Mouse (Mus musculus): ENCODE measurements at regions not wholly inside any gene's neighbourhood (a gene's known extent, or its start where the extent isn't known, plus 50 kb on each side); places are given as distances from the start of the nearest gene placed in this dataset.

DNA sequence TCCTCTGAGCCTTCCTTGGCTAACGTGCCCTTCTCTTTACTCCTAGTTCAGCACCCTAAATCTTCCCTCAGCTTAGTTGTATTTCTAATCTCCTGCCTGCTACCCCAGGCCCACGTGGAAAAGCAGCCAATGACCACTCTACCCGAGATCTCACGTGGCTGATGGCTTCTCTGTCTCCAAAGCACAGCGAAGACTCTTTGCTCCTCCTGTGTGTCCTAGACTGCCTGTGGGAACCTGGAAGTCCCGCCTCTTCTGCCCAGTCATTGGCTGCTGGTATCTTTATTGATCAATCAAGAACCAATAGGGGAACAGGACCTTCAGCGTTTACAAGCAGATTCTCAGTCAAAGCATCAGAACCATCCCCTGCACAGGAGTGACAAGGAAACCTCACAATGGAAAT is 54.8 kb downstream of the Gm19935 start:
- DNase-seq (ENCODE audit: low spot score in 2 of 2) = no peak

DNA sequence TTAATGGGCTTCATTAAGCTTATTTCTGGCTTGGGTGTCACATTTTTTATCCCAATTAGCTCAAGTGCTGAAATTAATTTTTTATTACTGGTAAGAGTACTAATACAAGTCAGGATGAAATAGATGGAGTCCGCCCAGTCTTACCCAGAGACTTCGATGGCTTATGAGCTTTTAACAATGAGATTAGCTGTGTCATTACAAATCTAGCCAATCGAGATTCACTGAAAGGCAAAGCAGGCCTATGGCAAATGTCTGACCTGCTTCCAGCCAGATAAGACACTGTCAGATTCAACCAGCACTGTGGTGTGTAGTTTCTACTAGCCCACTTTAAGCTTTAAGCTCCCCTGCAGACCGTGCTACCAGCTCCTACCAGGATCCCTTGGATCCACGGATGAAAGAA is 55.2 kb downstream of the Gm19935 start:
- DNase-seq (ENCODE audit: low spot score in 2 of 2) = no peak

DNA sequence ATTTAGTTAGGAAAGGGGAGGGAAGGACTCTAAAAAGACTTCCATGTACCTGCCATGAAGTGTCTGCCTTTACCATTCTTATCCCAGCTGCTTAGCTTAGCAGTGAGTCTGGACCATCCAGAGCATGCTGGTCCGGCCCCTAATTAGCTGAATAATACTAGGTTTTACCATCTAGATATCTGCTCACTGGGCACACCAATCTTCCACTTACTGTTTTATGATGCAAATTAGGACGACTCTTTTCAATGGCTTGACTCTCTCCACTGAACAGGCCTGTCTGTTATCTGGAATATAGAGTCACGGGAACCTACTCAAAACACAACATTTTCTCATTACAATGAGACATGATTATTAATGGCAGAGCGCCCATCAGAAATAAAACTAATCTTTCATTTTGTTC is 55.7 kb downstream of the Gm19935 start:
- no peak for DNase-seq (ENCODE audit: low spot score in 2 of 2)

DNA sequence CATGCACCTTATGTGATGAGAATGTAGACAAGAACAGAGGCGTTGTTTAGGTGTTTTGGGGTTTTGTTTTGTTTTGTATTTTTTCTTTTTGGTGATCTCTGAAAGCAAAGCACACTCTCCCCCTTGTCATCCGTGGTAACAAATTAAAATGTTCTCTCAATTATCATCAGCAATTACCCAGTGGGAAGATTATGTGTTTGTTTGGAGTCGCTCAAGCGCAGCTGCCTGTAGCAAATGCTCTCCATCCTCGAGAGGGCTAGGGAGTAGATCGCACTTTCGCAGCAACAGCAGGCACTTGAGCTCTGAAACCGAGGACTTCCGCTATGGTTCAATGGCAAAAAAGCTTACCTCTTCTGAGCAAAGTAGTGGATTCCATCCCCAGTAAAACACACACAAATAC is 57.7 kb downstream of the Gm19935 start:
- DNase-seq (ENCODE audit: low spot score in 2 of 2) = no peak

DNA sequence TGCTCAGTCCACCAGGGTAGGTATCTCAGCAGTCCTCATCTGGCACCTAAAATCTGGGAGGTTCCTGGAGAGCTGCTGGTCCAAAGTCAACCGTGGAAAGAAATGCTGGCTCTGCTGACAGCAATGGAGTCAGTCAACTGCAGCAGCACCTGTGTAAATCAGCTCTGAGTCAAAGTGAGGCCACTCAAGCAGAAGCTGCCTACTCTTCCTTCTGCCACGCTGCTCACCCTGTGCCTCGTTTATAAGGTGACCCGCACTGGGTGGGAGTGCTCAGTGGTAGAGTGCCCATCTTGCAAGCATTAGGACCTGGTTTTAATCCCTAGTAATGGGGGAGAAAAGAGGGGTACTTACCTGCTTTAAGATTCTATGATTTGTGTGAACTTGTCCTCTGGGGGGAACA is 62.2 kb downstream of the Gm19935 start:
- DNase-seq (ENCODE audit: low spot score in 2 of 2) = no peak

DNA sequence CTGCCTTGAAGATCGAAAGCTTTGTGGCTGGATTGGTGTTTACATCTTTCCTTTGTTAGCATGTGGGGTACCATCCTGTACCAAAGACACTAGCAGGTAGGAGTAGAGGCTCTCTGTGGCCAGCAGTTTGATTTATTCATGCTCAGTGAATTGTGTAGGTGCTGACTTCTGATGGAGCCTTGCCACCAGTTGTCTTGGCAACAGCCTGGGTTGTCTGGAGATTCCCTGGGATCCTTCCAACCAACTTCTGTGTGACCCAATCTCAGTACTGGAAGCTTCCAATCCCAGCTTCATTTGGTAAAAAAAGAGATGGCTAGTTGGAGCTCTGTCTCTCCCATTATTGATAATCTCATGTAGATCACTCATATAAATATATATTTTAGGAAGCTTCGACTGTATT is 73.6 kb downstream of the Gm19935 start:
- peak in 1 of 2 experiments; percentile 31 for DNase-seq (ENCODE audit: low spot score in 2 of 2)

DNA sequence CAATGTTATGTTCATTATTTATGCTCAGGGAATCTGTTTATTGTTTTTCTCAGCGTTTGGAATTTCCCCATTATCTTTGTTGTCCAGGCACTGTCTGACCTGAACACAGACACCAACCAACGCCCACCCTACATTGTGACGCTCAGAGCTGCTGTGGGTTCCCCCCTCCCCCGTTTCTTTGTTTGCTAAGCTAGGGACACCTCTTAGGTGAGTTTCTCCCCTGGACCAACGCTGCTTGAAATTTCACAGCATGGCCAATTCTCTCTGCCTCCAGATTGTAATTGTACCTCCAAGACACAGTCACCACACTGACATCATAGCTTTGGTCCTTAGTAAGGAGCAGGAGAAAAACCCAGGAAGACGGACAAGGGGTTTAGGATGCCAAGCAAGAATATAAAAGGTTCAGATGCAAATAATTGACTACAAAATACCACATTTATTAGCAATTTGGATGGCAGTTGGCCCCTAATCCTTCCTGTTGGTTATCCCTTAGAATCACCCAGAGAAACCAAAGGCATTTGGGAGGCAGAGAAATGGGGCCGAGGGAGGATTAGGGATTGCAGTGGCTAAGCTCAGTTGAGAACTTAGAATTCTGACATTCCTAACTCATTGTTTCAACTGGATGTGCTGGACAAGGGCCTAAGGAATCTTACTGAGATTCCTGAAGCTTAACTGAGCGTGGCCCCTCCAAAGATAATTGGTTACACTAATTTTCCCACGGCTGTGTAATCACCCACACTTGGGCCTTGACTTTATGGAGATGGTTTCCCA is 76.0 kb downstream of the Gm19935 start:
- no peak for DNase-seq (ENCODE audit: low spot score in 2 of 2)

DNA sequence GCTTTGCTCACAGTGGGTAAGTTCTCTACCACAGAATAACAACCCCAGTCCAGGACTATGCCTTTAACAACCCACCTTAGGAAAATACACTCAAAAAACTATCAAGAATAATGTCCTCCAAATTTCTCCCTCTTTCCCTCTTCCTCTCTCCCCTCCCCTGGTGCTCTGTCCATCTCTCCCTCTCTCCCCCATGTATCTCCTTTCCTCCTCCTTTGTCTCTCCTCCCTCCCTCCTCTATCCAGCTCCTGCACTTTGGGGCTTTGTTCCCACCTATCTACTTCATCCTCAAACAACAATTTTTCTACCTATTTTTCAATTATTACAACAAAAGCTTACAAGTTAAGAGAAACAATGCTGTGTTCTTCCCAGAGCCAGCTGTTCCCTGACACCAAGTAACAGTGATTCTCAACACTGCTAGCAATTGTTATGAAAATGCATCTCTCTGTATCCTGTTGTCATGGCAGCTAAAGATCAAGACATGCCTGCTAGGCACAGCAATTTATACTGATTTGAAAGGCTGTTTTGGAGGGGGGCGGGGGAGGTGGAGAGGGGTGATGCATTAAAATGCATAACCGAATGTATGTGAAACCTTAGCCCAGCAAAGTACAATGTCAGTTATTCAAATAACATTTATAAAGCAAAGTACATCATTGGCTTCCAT is 76.8 kb downstream of the Gm19935 start:
- no peak for DNase-seq (ENCODE audit: low spot score in 2 of 2)

DNA sequence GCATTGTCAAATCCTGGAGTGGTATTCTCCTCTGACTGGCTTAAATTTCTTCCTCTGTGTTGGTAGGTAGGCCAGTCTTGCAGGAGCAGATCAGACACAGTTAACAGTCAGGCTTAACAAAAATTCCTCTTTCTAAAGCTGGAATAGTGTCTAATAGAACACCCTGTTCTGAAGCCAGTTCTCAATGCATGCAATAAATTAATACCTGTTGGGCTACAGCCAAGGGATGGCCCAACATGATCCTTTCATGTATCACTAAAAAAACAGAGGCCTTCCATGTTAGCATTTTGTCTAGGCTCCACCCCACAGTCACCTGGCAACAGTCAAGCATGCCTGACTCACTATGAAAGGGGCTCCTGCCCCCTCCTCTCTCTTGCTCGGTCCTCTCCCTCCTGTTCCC is 89.2 kb downstream of the Gm19935 start:
- DNase-seq (ENCODE audit: low spot score in 2 of 2) = no peak

DNA sequence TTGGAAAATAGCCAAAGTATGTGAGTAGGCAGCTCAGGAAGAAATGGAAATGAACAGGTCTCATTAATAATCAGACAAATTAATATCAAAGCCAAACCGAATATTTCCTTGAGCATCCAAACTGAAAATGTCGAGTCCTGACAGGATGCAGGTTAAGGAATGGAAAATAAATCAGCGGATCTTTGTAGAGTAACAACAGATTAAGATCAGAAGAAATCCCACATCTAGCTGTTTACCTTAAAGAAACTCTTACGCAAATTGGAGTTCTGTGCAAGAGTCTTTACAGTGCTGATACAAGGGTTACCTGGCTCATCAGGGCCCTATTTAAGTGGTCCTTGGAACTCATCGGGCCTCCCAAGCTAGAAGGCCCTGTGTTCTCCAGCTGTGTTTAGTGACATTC is 92.0 kb downstream of the Gm19935 start:
- DNase-seq (ENCODE audit: low spot score in 2 of 2) = no peak

DNA sequence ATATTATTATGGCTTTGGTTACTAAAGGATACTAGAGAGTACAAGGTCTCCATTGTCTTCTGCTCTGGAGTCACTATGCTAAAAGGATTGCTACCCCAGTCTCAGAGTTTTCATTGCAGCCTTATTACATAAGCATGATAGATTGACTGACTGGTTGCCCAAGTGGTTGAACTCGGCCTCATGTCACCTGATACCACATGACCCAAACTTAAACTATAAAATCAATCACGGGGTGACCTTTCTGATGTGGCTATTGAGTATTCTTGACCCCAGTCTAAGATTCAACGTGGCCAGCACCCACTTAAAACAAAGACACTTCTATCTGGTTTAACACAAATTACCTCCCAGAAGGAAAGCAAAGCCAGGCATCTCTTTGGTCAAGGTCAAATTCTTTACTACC is 100.8 kb downstream of the Gm19935 start:
- DNase-seq (ENCODE audit: low spot score in 2 of 2) = no peak

DNA sequence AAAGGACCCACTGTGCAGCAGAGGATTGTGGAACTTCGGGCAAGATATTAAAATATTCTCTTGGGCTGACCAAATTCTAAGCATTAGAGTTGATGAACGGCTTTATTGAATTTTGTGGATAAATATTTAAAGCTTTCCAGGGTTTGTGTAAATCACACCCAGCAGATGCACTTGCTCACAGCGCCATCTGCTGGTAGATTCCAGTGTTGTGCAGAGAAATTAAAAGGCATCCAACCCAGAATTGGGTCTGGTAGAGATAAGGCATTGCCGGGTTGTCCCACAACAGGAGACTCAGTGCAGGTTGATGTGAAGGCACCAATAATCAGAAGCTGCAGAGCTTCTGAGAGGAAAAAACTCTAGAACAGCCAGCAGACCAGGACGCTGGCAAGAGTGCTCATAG is 108.7 kb downstream of the Gm19935 start:
- peak; percentile 41 to 86 for DNase-seq (ENCODE audit: low spot score in 2 of 2)

DNA sequence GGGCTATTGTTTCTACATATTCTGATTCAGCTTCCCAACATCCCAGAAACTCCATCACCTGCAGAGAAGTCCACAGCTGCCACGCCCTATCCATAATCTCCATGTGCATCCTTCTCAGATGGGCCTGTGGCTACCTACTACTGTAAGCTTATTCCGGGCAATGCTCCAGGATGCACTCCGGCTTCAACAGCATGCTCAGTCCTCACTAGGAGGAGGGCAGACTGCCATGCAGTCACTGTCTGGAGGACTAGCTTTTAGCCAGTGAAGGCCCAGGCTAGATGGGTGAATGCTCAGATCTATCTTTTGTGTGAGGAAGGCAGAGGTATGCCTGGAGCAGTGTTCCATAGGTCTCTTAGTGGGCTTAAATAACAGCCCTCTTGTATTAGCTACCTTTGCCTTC is 124.7 kb downstream of the Gm19935 start:
- no peak for DNase-seq (ENCODE audit: low spot score in 2 of 2)

DNA sequence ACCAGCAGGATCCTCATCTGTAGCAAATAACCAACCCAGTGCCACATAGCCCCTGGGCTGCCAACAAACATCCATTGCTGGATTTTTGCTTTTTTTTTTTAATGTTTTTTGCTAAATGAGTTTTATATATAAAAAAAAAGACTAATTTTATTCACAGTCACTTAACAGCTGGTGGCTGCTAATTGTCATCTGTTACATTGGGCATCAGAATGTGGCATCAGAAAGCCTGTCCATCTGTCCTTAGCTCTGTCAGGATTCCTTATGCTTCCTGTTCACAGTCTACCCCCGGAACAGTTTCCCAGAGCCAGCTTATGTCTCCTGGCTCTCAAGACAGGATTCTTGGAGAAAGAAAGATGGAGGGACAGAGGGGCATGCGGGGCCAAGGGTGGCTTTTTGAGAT is 132.1 kb downstream of the Gm19935 start:
- DNase-seq (ENCODE audit: low spot score in 2 of 2) = peak; percentile 19 to 50

DNA sequence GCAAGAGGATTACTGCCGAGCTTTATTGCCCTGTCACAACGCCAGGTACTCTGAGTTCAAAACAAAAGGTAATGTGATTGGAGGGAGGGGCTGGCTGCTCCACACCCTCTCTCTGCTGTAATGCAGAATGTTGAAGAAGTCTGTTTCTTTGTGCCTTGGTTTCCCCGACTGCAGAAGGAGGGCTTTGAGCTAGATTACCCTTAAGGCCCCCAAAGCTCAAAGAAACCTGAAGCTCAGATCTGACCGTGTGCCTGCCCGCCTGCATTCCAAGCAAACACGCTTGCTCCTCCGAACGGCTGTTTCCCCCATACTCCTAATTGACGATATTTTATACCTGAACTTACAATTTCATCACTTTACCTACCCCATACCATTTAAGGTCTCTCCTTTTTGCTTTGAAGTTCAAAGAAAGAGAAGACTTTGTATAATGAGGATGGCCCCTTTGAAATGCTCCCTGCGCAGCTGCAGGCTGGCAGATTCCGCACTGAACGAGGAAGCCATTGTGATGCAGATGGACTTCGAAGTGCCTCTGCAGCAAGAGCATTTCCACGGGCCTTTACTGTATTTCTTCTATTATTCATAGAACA is 146.6 kb downstream of the Gm19935 start:
- DNase-seq (ENCODE audit: low spot score in 2 of 2) = no peak

DNA sequence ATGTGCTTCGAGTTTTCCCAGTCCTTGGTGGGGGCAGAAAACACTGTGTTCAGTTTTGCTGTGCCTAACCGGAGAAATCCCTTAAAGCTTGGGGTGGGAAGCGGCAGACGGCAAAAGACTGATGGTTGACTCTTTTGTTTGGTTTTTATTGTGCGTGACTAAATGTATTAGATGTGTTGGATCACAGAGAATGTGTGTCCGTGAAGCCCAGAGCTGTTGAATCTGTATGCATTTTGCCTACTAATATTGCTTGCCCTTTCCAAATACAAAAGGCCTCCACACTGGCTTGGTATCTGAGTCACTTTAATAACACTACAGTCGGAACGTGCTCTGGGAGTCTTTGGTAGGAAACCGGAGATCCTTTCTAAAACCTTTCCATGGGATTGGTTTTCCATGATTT is 147.8 kb downstream of the Gm19935 start:
- DNase-seq (ENCODE audit: low spot score in 2 of 2) = no peak

DNA sequence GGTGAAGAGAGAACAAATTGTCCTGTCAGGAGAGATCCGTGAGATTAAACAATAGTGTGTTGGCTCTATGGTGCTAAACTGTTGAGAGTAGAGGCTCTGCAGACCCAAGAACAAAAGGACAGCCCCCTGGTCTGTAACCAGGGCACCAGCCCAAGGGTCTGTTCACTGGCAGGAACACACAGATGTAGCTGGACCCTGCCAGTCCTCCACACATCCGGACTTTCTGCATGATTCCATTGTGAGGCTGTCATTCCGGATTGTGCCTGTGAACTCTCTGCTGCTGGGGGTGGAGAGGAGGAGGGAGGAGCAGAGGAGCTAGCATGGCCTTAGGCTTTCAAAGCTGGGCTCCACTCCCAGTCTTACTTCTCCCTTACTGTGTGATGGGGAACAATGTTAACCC is 158.1 kb downstream of the Gm19935 start:
- DNase-seq (ENCODE audit: low spot score in 2 of 2) = no peak

DNA sequence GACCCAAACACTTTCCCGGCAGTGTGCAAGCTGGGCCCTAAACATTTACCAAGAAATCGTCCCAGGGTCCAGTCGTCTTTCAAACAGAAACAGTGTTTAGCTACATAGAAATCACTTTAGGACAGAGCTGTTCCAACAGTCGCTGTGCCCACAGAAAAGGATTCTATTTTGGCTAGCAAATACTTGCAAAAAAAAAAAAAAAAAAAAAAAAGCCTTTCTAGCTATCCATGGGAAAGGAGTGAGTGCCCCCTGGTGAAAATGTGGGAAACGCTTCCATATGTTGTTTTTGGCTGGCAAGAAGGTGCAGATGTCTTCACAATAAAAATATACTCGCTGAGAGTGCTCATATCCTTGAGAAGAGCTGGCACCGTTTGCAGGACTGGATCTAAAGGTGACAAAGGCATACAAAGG is 159.5 kb downstream of the Gm19935 start:
- DNase-seq (ENCODE audit: low spot score in 2 of 2) = peak; percentile 57 to 84

DNA sequence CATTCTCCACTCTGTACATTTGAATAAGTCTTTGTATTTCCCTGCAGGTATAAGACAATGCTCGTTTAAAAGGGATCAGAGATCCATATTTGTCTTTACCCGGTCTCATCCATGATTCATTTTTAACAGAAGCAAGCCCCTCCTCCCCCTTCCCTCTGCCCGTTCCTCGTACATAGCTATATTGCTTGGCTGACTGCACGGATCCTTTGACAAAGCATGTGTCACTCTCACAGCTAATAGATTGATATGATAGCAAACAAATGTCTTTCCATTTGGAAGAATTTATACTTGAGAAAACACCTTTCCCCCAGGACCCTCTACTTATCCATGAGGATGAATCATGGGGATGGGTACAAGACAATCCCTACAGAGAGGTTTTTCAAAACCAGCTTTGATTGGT is 160.1 kb downstream of the Gm19935 start:
- no peak for DNase-seq (ENCODE audit: low spot score in 2 of 2)

DNA sequence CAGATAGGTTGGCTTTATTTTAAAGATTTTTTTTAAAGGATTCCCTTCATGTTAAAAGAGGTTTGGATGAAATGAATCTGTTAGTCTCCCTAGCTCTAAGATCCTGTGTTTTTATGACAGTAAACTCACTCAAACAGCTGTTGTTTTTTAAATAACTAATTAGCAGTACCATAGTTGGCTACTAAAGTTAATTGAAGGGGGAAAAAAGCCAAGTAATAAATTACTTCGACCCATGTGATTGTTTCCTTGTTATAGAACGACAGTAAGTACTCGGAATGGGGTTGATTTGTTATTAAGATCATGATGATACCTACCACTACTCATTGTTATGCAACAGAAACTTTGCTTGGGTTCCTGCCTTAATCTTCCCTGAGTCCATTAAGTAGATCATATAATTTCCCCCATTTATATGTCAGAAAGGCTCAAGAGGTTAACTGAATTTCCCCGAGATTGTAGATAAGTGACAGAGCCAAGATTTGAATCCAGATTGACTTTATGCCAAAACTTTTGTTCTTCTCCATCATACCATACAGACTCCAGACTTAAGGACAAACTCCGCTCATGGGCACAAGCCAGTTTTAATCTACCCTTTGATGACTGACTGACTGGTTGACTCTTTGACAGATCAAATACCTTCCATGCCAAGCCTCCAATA is 160.6 kb downstream of the Gm19935 start:
- no peak for DNase-seq (ENCODE audit: low spot score in 2 of 2)

DNA sequence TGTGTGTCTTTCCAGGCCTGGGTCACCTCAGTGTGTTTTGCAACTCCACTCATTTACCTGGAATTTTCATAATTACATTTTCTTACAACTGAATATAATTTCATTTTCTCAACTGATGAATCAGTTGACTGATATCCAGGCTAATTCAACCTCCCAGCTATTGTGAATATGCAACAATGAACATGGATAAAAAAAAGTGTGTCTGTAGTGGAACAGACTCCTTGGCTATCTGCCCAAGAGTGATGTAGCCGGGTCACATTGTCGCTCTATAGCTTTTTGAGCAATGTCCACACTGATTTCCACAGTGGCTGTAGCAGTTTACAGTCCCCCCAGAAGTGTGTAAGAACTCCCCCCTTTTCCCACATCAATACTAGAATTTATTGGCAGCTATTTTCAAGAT is 162.4 kb downstream of the Gm19935 start:
- no peak for DNase-seq (ENCODE audit: low spot score in 2 of 2)

DNA sequence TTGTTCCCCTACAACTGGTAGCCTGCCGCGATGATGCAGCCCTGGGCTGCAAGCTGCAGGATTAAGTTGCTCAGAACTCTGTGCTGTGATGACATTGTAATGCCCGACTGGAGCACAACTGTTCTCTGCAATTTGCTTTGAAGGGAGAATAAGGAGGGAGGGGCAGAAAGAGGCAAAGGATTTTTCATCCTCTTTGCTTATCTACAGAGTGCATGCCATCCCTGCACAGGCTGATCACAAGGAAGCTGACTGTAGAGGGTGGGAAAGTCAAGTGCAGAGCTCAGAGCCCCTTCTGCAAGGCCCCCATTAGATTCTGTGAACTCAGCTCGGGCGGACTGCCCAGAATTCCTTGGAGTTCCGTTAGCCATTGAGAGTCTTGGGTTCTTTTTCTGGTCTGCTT is 174.8 kb downstream of the Gm19935 start:
- DNase-seq (ENCODE audit: low spot score in 2 of 2) = no peak
